Mouse (Mus musculus) liver, embryonic 14.5 days (tissue): ENCODE data around the gene Bud13. TPM values are rescaled to one million over a fixed set of nuclear protein-coding genes. Genes with fewer than 3 reads are reported as not detected.

Experiments used
- ATAC-seq: fragments of 200-750 bp; cut with Nextera tagmentation; 2 replicates; pipeline ENCODE4 v1.8.0; 2017; ENCODE audit warnings: moderate number of reproducible peaks, mild to moderate bottlenecking, moderate library complexity; ENCODE audit not compliant: insufficient read depth
- DNase-seq, 3 experiments: peaks; one replicate each; pipeline ENCODE4 v3.0.0-alpha.2; 2012 to 2013; ENCODE audit warnings: low read depth in 3 of 3, low spot score in 3 of 3
- H3K27ac ChIP-seq: fragments of 300-500 bp; sonication (generic); 2 replicates; pipeline ENCODE4 v1.5.1; 2014; ENCODE audit warnings: moderate library complexity, mild to moderate bottlenecking, control low read depth, inconsistent platforms
- H3K27me3 ChIP-seq: fragments of 300-500 bp; sonication (generic); 2 replicates; pipeline ENCODE4 v1.6.1; 2014; ENCODE audit warnings: mild to moderate bottlenecking, low read length, moderate library complexity; ENCODE audit not compliant: control insufficient read depth, insufficient read depth
- H3K36me3 ChIP-seq: fragments of 300-500 bp; sonication (generic); replicated peaks from 2 replicates; pipeline ENCODE4 v1.6.1; 2014; ENCODE audit warnings: low read depth; ENCODE audit not compliant: control insufficient read depth, insufficient read depth
- H3K4me1 ChIP-seq, 2 experiments: fragments of 200-500 bp in 1 of 2; fragments of 300-500 bp in 1 of 2; sonication (generic) in 1 of 2; replicated peaks; 2 replicates each; pipeline ENCODE4 v1.6.1; 2012 to 2014; ENCODE audit warnings: antibody characterized with exemption in 1 of 2, inconsistent platforms in 1 of 2, low read length in 1 of 2; ENCODE audit not compliant: control insufficient read depth in 2 of 2, insufficient read depth in 2 of 2
- H3K4me2 ChIP-seq: fragments of 300-500 bp; sonication (generic); 2 replicates; pipeline ENCODE4 v1.6.1; 2014; ENCODE audit warnings: low read depth, mild to moderate bottlenecking, control low read depth, moderate library complexity
- H3K4me3 ChIP-seq, 2 experiments: fragments of 200-500 bp in 1 of 2; fragments of 300-500 bp in 1 of 2; sonication (generic) in 1 of 2; 2 replicates each; pipeline ENCODE4 v1.5.1; 2012 to 2014; ENCODE audit warnings: low read depth in 2 of 2, low read length in 2 of 2, mild to moderate bottlenecking in 2 of 2, control low read depth in 1 of 2, inconsistent platforms in 1 of 2, moderate library complexity in 1 of 2; ENCODE audit not compliant: insufficient read depth in 1 of 2
- H3K9ac ChIP-seq: fragments of 300-500 bp; sonication (generic); replicated peaks from 2 replicates; pipeline ENCODE4 v1.6.1; 2014; ENCODE audit warnings: mild to moderate bottlenecking, control low read depth, moderate library complexity
- H3K9me3 ChIP-seq: fragments of 300-500 bp; sonication (generic); 2 replicates; pipeline ENCODE4 v1.6.1; 2016; ENCODE audit warnings: low read length, mixed read lengths; ENCODE audit not compliant: control insufficient read depth
- CTCF ChIP-seq: IDR thresholded peaks from 2 replicates; pipeline ENCODE4 v1.5.1; 2016; ENCODE audit warnings: antibody characterized with exemption, low read depth, control low read depth
- EP300 ChIP-seq: IDR thresholded peaks from 2 replicates; pipeline ENCODE4 v1.6.1; 2016; ENCODE audit warnings: antibody characterized with exemption, low read depth
- WGBS: fragments of 180-500 bp; shearing (Covaris S2); extraction: QIAGEN DNeasy Blood & Tissue Kit; methylation state at CpG from one replicate; pipeline ENCODE4 v1.1.7; 2014; ENCODE audit not compliant: insufficient replicate concordance; 5-methylcytosine and 5-hydroxymethylcytosine counted together
- polyA plus RNA-seq, 2 experiments: library from polyadenylated mRNA; depleted of rRNA in 1 of 2; stranded (reverse) in 1 of 2; unstranded in 1 of 2; fragments of >200 nt; fragmentation: Nextera tagmentation in 1 of 2; extraction: Ambion mirVana in 1 of 2; gene quantifications; 2 replicates each; pipeline versions ENCODE4 v1.2.1 to v1.2.3; 2012 to 2014

The Bud13 gene
- polyA plus RNA-seq, 2 experiments = 4.5 to 5.5 TPM

- TF ChIP-seq CTCF = no peak
- no peak for TF ChIP-seq EP300
- no peak for ATAC-seq
These were observed 46.4 kb downstream of the Bud13 start for GRCm38 (mm10) chr9:46329250-46329648.

DNA sequence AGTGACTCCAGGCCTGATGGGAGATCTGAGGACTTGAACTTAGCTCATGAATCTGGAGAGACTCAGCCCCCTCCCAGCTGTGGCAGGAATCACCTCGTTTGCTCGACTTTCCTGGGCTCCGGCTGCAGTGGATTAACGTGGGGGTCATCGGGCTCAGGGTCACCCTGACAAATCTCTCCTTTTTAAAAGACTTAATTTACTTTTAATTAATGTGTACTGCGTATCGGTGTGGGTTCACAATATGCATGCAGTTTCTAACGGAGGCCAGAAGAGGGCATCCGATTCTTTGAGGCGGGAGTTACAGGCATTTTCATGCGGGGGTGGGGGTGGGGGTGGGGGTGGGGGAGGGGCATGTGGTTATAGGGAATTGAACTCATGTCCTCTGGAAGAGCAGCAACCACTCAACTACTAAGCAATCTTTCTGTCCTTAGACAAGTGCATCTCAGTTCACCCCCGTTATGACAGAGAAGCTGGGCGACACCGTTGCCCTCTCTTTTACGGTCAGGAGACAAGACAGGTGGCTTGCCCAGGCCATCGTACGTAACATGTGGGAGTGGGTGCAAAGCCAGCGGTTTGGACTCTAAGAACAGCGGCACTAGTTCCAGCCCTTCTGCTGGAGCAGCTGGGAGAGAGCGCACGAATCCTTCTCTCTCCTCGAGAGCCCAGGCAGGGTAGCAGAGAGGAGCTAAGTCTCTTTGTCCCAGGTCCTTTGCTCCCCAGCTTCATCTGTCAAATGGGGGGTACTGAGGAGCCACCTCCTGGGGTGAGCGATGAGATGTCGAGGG, 47.2 kb downstream of the Bud13 start:
- TF ChIP-seq EP300 (no peak), CTCF (no peak)
- ATAC-seq (no peak), DNase-seq (no peak)
- Histone ChIP-seq H3K9me3 (no peaks in the 10 kb centered on the region), H3K36me3 (no peaks in the 10 kb centered on the region), H3K27me3 (peaks cover 6% of the 10 kb centered on the region), H3K4me2 (no peak overlapping the region), H3K9ac (no peak overlapping the region), H3K27ac (no peak overlapping the region), H3K4me3 (no peak overlapping the region), H3K4me1 (peaks cover 0 to 4% of the 10 kb centered on the region in 2 experiments; a peak in 1 of 4 replicates)
- WGBS = 18% methylated on average over 24 of the region's 24 CpGs

More at GRCm38 (mm10) chr9:46329250-46329648, 46.4 kb downstream of the Bud13 start:
- DNase-seq = no peak
- whole genome bisulfite sequencing = 2% methylated on average over 19 of the region's 19 CpGs
- peaks cover 6% of the 10 kb centered on the region for H3K27me3 ChIP-seq
- H3K27ac ChIP-seq = no peak overlapping the region
- no peaks in the 10 kb centered on the region for H3K9me3 ChIP-seq
- peak overlapping the region; percentile 45 for H3K4me2 ChIP-seq
- H3K4me1 ChIP-seq = peaks cover 0 to 4% of the 10 kb centered on the region in 2 experiments; a peak in 1 of 4 replicates
- peak overlapping the region; percentile 11 to 45 for H3K4me3 ChIP-seq
- no peaks in the 10 kb centered on the region for H3K36me3 ChIP-seq
- no peak overlapping the region for H3K9ac ChIP-seq

- H3K27me3 ChIP-seq = peaks cover 6% of the 10 kb centered on the region
- no peak for ATAC-seq
- TF ChIP-seq EP300 = no peak
- no peak for TF ChIP-seq CTCF
- WGBS = 34% methylated on average over 6 of the region's 6 CpGs
- no peak overlapping the region for H3K27ac ChIP-seq
- H3K9me3 ChIP-seq = no peaks in the 10 kb centered on the region
- H3K36me3 ChIP-seq = no peaks in the 10 kb centered on the region
- H3K4me1 ChIP-seq = peaks cover 0 to 4% of the 10 kb centered on the region in 2 experiments; a peak in 1 of 4 replicates
- no peak for DNase-seq
- no peak overlapping the region for H3K9ac ChIP-seq
- no peak overlapping the region for H3K4me3 ChIP-seq
- H3K4me2 ChIP-seq = no peak overlapping the region
These were observed 47.7 kb downstream of the Bud13 start for GRCm38 (mm10) chr9:46330586-46330895.

GRCm38 (mm10) chr9:46331301-46331700, 48.5 kb downstream of the Bud13 start:
- H3K4me2 ChIP-seq = no peak overlapping the region
- no peak overlapping the region for H3K27ac ChIP-seq
- DNase-seq = no peak
- no peaks in the 10 kb centered on the region for H3K9me3 ChIP-seq
- H3K4me1 ChIP-seq = peaks cover 0 to 4% of the 10 kb centered on the region in 2 experiments; a peak in 1 of 4 replicates
- H3K9ac ChIP-seq = no peak overlapping the region
- H3K4me3 ChIP-seq = no peak overlapping the region
- peaks cover 6% of the 10 kb centered on the region for H3K27me3 ChIP-seq
- no peak for TF ChIP-seq CTCF
- no peak for TF ChIP-seq EP300
- H3K36me3 ChIP-seq = no peaks in the 10 kb centered on the region
- ATAC-seq = no peak
- WGBS = 37% methylated on average over 1 of the region's 1 CpGs

DNA sequence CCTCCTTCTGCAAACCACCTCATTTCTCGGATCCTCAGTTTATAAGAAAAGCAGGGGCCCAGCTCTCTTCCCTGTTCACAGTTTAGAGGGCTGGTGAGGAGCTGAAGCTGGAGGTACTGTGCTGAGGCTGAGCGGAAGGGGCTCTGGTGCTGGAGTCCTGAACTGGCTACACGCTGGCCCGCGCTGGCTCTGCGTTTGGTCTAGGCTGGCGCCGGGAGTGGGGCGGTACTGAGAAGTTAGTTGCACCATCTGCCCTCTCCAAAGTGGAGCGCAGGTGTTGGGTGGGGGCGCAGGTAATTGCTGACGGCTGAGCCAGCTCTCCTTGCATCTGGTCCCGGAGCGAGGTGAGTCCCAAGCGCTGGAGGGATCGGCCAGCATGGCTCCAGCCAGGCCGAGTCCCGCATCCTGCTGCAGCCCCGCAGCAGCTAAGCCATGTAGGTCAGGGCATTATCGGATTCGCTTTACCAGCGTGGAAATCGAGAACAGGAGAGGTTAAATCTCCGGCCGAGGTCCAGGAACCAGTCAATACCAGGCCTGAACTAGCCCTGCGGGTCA, 51.7 kb downstream of the Bud13 start:
- Histone ChIP-seq H3K4me1 (no peaks in the 10 kb centered on the region), H3K36me3 (no peaks in the 10 kb centered on the region), H3K9ac (no peak overlapping the region), H3K4me2 (no peak overlapping the region), H3K27ac (no peak overlapping the region), H3K9me3 (no peaks in the 10 kb centered on the region), H3K27me3 (peaks cover 3% of the 10 kb centered on the region), H3K4me3 (no peak overlapping the region)
- 33% methylated on average over 26 of the region's 26 CpGs for WGBS
- no peak for TF ChIP-seq CTCF
- no peak for TF ChIP-seq EP300
- ATAC-seq (no peak), DNase-seq (no peak)
